Mouse (Mus musculus): Measurements from ENCODE around the gene Fam198a. TPM values are rescaled to one million over a fixed set of nuclear protein-coding genes. Genes with fewer than 3 reads are reported as not detected.

Fam198a gene
- polyA plus RNA-seq, 1 experiment, result not detected

GRCm38 (mm10) chr9:121923443-121923842 lies 27.3 kb upstream of the Fam198a start:
- no peak overlapping the region for H3K27ac ChIP-seq (ENCODE audit: insufficient read depth, low read depth, low read length)
- 85% methylated on average over 8 of the region's 8 CpGs for WGBS
- H3K4me3 ChIP-seq (ENCODE audit: insufficient read depth, low read depth, low read length), result no peak overlapping the region
- no peak for TF ChIP-seq POLR2A (IDR thresholded peaks at IDR 0.05; ENCODE audit: insufficient read depth, low read depth, low read length)
- no peak for TF ChIP-seq CTCF (IDR thresholded peaks at IDR 0.05; ENCODE audit: insufficient read depth, low read depth, low read length)
- H3K4me1 ChIP-seq (ENCODE audit: control insufficient read depth, insufficient read depth, low read length), result no peaks in the 10 kb centered on the region

GRCm38 (mm10) chr9:121923906-121924305 lies 26.9 kb upstream of the Fam198a start:
- TF ChIP-seq CTCF (IDR thresholded peaks at IDR 0.05; ENCODE audit: insufficient read depth, low read depth, low read length), result no peak
- TF ChIP-seq POLR2A (IDR thresholded peaks at IDR 0.05; ENCODE audit: insufficient read depth, low read depth, low read length), result no peak
- WGBS, result 67% methylated on average over 5 of the region's 5 CpGs
- Histone ChIP-seq H3K4me1 (ENCODE audit: control insufficient read depth, insufficient read depth, low read length) (no peaks in the 10 kb centered on the region), H3K4me3 (ENCODE audit: insufficient read depth, low read depth, low read length) (no peak overlapping the region), H3K27ac (ENCODE audit: insufficient read depth, low read depth, low read length) (no peak overlapping the region)

GRCm38 (mm10) chr9:121924901-121925560 lies 25.8 kb upstream of the Fam198a start:
- WGBS, result 77% methylated on average over 9 of the region's 9 CpGs
- Histone ChIP-seq H3K27ac (ENCODE audit: insufficient read depth, low read depth, low read length) (no peak overlapping the region), H3K4me3 (ENCODE audit: insufficient read depth, low read depth, low read length) (no peak overlapping the region), H3K4me1 (ENCODE audit: control insufficient read depth, insufficient read depth, low read length) (no peaks in the 10 kb centered on the region)
- TF ChIP-seq POLR2A (IDR thresholded peaks at IDR 0.05; ENCODE audit: insufficient read depth, low read depth, low read length) (no peak), CTCF (IDR thresholded peaks at IDR 0.05; ENCODE audit: insufficient read depth, low read depth, low read length) (no peak)

GRCm38 (mm10) chr9:121925959-121926358 lies 24.8 kb upstream of the Fam198a start:
- H3K4me3 ChIP-seq (ENCODE audit: insufficient read depth, low read depth, low read length), result no peak overlapping the region
- no peaks in the 10 kb centered on the region for H3K4me1 ChIP-seq (ENCODE audit: control insufficient read depth, insufficient read depth, low read length)
- WGBS, result 79% methylated on average over 8 of the region's 8 CpGs
- H3K27ac ChIP-seq (ENCODE audit: insufficient read depth, low read depth, low read length), result no peak overlapping the region
- TF ChIP-seq CTCF (IDR thresholded peaks at IDR 0.05; ENCODE audit: insufficient read depth, low read depth, low read length) (no peak), POLR2A (IDR thresholded peaks at IDR 0.05; ENCODE audit: insufficient read depth, low read depth, low read length) (no peak)

- Histone ChIP-seq H3K4me3 (ENCODE audit: insufficient read depth, low read depth, low read length) (no peak overlapping the region), H3K27ac (ENCODE audit: insufficient read depth, low read depth, low read length) (no peak overlapping the region), H3K4me1 (ENCODE audit: control insufficient read depth, insufficient read depth, low read length) (no peaks in the 10 kb centered on the region)
- TF ChIP-seq CTCF (IDR thresholded peaks at IDR 0.05; ENCODE audit: insufficient read depth, low read depth, low read length), result no peak
- TF ChIP-seq POLR2A (IDR thresholded peaks at IDR 0.05; ENCODE audit: insufficient read depth, low read depth, low read length), result no peak
- 80% methylated on average over 11 of the region's 11 CpGs for WGBS
Measured at GRCm38 (mm10) chr9:121926634-121927405, 24.0 kb upstream of the Fam198a start.

DNA sequence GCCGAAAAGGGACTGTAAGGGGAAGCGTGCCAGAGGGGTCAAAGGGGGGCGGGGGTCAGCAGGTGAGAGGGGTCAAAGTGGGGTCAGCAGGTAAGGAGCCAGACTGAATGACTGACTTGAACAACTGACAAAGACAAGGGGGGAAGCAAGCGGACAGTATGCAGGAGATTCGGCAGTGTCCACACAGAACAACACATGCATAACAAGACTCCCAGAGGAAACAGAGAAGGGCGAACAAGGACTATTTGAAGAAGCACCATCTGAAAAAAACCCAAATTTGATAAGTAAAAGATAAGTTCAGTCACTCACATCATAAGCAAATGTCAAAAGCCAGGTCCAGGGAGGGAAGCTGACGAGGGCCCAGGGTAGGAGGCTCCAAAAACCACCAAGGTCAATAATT lies 23.1 kb upstream of the Fam198a start:
- Histone ChIP-seq H3K27ac (ENCODE audit: insufficient read depth, low read depth, low read length) (no peak overlapping the region), H3K4me1 (ENCODE audit: control insufficient read depth, insufficient read depth, low read length) (no peaks in the 10 kb centered on the region), H3K4me3 (ENCODE audit: insufficient read depth, low read depth, low read length) (no peak overlapping the region)
- TF ChIP-seq POLR2A (IDR thresholded peaks at IDR 0.05; ENCODE audit: insufficient read depth, low read depth, low read length) (no peak), CTCF (IDR thresholded peaks at IDR 0.05; ENCODE audit: insufficient read depth, low read depth, low read length) (no peak)
- WGBS, result 88% methylated on average over 7 of the region's 7 CpGs

DNA sequence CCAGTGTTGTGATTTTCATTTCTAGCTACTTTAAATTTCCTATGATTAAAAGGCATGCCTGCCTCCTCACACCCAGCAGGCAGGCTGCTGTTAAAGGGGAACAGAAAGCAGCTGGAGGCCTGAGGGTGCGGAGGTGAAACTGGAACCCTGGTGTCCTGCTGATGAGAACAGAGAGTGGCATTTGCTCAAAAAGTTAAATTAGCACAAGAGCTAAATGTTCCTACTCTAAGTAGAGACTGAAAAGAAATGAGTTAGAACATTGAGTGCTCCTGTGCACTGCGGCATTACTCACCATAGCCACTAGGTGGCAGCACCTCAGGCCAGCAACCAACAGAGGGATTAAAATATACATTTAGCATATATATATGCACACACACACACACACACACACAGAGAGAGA lies 22.3 kb upstream of the Fam198a start:
- Histone ChIP-seq H3K4me3 (ENCODE audit: insufficient read depth, low read depth, low read length) (no peak overlapping the region), H3K27ac (ENCODE audit: insufficient read depth, low read depth, low read length) (no peak overlapping the region), H3K4me1 (ENCODE audit: control insufficient read depth, insufficient read depth, low read length) (no peaks in the 10 kb centered on the region)
- 18% methylated on average over 2 of the region's 2 CpGs for WGBS
- TF ChIP-seq CTCF (IDR thresholded peaks at IDR 0.05; ENCODE audit: insufficient read depth, low read depth, low read length), result no peak
- TF ChIP-seq POLR2A (IDR thresholded peaks at IDR 0.05; ENCODE audit: insufficient read depth, low read depth, low read length), result no peak

DNA sequence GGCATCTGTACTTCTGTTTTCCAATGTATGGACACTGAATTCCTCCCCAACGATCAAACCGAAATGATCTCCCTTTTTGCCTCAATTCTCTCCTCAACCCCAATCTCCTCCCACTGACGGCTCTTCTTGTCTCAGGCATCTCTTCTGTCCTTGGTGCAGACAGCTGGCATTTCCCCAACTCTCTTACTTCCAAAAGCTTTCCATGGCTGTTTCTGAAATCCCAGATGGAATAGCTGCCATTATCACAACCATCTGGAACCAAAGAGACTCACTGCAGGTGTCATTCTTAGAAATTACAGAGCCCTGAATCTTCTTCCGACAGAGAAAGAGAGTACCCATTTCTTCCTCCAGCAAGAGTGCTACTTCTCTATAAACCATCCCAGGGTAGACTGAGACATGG lies 15.9 kb upstream of the Fam198a start:
- Histone ChIP-seq H3K27ac (ENCODE audit: insufficient read depth, low read depth, low read length) (no peak overlapping the region), H3K4me3 (ENCODE audit: insufficient read depth, low read depth, low read length) (no peak overlapping the region), H3K4me1 (ENCODE audit: control insufficient read depth, insufficient read depth, low read length) (no peaks in the 10 kb centered on the region)
- 72% methylated on average over 4 of the region's 4 CpGs for WGBS
- TF ChIP-seq CTCF (IDR thresholded peaks at IDR 0.05; ENCODE audit: insufficient read depth, low read depth, low read length) (no peak), POLR2A (IDR thresholded peaks at IDR 0.05; ENCODE audit: insufficient read depth, low read depth, low read length) (no peak)

- Histone ChIP-seq H3K27ac (ENCODE audit: insufficient read depth, low read depth, low read length) (no peak overlapping the region), H3K4me1 (ENCODE audit: control insufficient read depth, insufficient read depth, low read length) (no peaks in the 10 kb centered on the region), H3K4me3 (ENCODE audit: insufficient read depth, low read depth, low read length) (peak overlapping the region; percentile 52)
- TF ChIP-seq CTCF (IDR thresholded peaks at IDR 0.05; ENCODE audit: insufficient read depth, low read depth, low read length), result no peak
- WGBS, result 77% methylated on average over 1 of the region's 1 CpGs
Measured at GRCm38 (mm10) chr9:121936952-121937351, 13.8 kb upstream of the Fam198a start.

All from olfactory bulb, adult 2 months (tissue).